Mouse (Mus musculus) kidney, embryonic 14.5 days (tissue): ENCODE data around the gene Mrpl30. TPM values are rescaled to one million over a fixed set of nuclear protein-coding genes. Genes with fewer than 3 reads are reported as not detected.

ENCODE experiments used
- ATAC-seq: fragments of 200-750 bp; cut with Nextera tagmentation; 2 replicates; pipeline ENCODE4 v1.8.0; 2017; ENCODE audit warnings: moderate number of reproducible peaks, mild to moderate bottlenecking, moderate TSS enrichment, moderate library complexity; ENCODE audit not compliant: low FRiP score, low TSS enrichment
- H3K27ac ChIP-seq: fragments of 300-500 bp; sonication (generic); 2 replicates; pipeline ENCODE4 v1.5.1; 2014; ENCODE audit warnings: low read depth, mild to moderate bottlenecking, low read length, moderate library complexity, mixed read lengths
- H3K27me3 ChIP-seq: fragments of 300-500 bp; sonication (generic); 2 replicates; pipeline ENCODE4 v1.6.1; 2014; ENCODE audit warnings: mild to moderate bottlenecking, low read length; ENCODE audit not compliant: control insufficient read depth, insufficient read depth
- H3K36me3 ChIP-seq: fragments of 300-500 bp; sonication (generic); 2 replicates; pipeline ENCODE4 v1.6.1; 2014; ENCODE audit warnings: low read length, mixed read lengths; ENCODE audit not compliant: control insufficient read depth, insufficient read depth
- H3K4me1 ChIP-seq: fragments of 300-500 bp; sonication (generic); 2 replicates; pipeline ENCODE4 v1.6.1; 2014; ENCODE audit warnings: low read length, mixed read lengths; ENCODE audit not compliant: control insufficient read depth, insufficient read depth
- H3K4me2 ChIP-seq: fragments of 300-500 bp; sonication (generic); replicated peaks from 2 replicates; pipeline ENCODE4 v1.6.1; 2014; ENCODE audit warnings: low read depth, mild to moderate bottlenecking, low read length
- H3K4me3 ChIP-seq: fragments of 300-500 bp; sonication (generic); 2 replicates; pipeline ENCODE4 v1.5.1; 2014; ENCODE audit warnings: mild to moderate bottlenecking, low read length
- H3K9ac ChIP-seq: fragments of 300-500 bp; sonication (generic); 2 replicates; pipeline ENCODE4 v1.6.1; 2014; ENCODE audit warnings: low read depth, mild to moderate bottlenecking, low read length, moderate library complexity
- H3K9me3 ChIP-seq: fragments of 300-500 bp; sonication (generic); 2 replicates; pipeline ENCODE4 v1.6.1; 2016; ENCODE audit warnings: low read length; ENCODE audit not compliant: control insufficient read depth
- WGBS: fragments of 180-500 bp; shearing (Covaris S2); extraction: QIAGEN DNeasy Blood & Tissue Kit; methylation state at CpG from one replicate; pipeline ENCODE4 v1.1.7; 2014; 5-methylcytosine and 5-hydroxymethylcytosine counted together
- polyA plus RNA-seq: library from polyadenylated mRNA; unstranded; fragments of >200 nt; fragmentation: Nextera tagmentation; extraction: Ambion mirVana; gene quantifications from 2 replicates; pipeline ENCODE4 v1.2.1, GENCODE M21; 2014

Gene Mrpl30
- polyA plus RNA-seq = 269 and 340 TPM in 2 replicates

GRCm38 (mm10) chr1:37890025-37890652 is at the start of gene Mrpl30, which contains the start of gene Mitd1:
Mrpl30 (plus strand) TSS chr1:37890477.
Mitd1 (minus strand) TSS chr1:37890411.
- Histone ChIP-seq H3K27me3 (no peaks in the 10 kb centered on the region), H3K9me3 (no peaks in the 10 kb centered on the region), H3K27ac (peak within 1 kb of the TSS; percentile 63; the same call in 1 of the 2 replicates), H3K36me3 (peaks cover 12% of the 10 kb centered on the region), H3K4me2 (peak within 1 kb of the TSS; percentile 87), H3K9ac (peak within 1 kb of the TSS; percentile 69), H3K4me3 (peak within 1 kb of the TSS; percentile 68), H3K4me1 (peaks cover 11% of the 10 kb centered on the region)
- under 1% methylated on average over 41 of the region's 41 CpGs for WGBS
- peak; percentile 91 for ATAC-seq

GRCm38 (mm10) chr1:37846878-37847277 is 43.4 kb upstream of the Mrpl30 start:
- H3K9me3 ChIP-seq = no peaks in the 10 kb centered on the region
- H3K27ac ChIP-seq = no peak overlapping the region
- no peak overlapping the region for H3K9ac ChIP-seq
- ATAC-seq = no peak
- no peak overlapping the region for H3K4me2 ChIP-seq
- H3K36me3 ChIP-seq = no peaks in the 10 kb centered on the region
- H3K4me1 ChIP-seq = no peaks in the 10 kb centered on the region
- 81% methylated on average over 8 of the region's 8 CpGs for WGBS
- H3K27me3 ChIP-seq = no peaks in the 10 kb centered on the region
- H3K4me3 ChIP-seq = no peak overlapping the region

- no peaks in the 10 kb centered on the region for H3K27me3 ChIP-seq
- no peak for ATAC-seq
- no peak overlapping the region for H3K9ac ChIP-seq
- no peak overlapping the region for H3K27ac ChIP-seq
- no peaks in the 10 kb centered on the region for H3K36me3 ChIP-seq
- 68% methylated on average over 2 of the region's 2 CpGs for WGBS
- no peak overlapping the region for H3K4me2 ChIP-seq
- no peaks in the 10 kb centered on the region for H3K4me1 ChIP-seq
- no peak overlapping the region for H3K4me3 ChIP-seq
- no peaks in the 10 kb centered on the region for H3K9me3 ChIP-seq
These were observed 39.6 kb upstream of the Mrpl30 start for GRCm38 (mm10) chr1:37850696-37851095.

GRCm38 (mm10) chr1:37864511-37865400 is 25.5 kb upstream of the Mrpl30 start:
- under 1% methylated on average over 71 of the region's 90 CpGs for WGBS
- Histone ChIP-seq H3K27ac (peak overlapping the region; percentile 83), H3K4me2 (peak overlapping the region; percentile 60), H3K9me3 (no peaks in the 10 kb centered on the region), H3K4me3 (peak overlapping the region; percentile 56), H3K27me3 (no peaks in the 10 kb centered on the region; the same call in 1 of the 2 replicates), H3K9ac (peak overlapping the region; percentile 68), H3K4me1 (0 out of 2 replicates have a peak, but pooled peaks cover 3% of the 10 kb centered on the region), H3K36me3 (no peaks in the 10 kb centered on the region)
- ATAC-seq = peak; percentile 99

- no peaks in the 10 kb centered on the region for H3K36me3 ChIP-seq
- peak overlapping the region; percentile 60 for H3K4me2 ChIP-seq
- peak overlapping the region; percentile 52 for H3K9ac ChIP-seq
- H3K27me3 ChIP-seq = no peaks in the 10 kb centered on the region; the same call in 1 of the 2 replicates
- H3K9me3 ChIP-seq = no peaks in the 10 kb centered on the region
- H3K4me1 ChIP-seq = 0 out of 2 replicates have a peak, but pooled peaks cover 3% of the 10 kb centered on the region
- peak overlapping the region; percentile 56 for H3K4me3 ChIP-seq
- H3K27ac ChIP-seq = peak overlapping the region; percentile 77
- WGBS = 11% methylated on average over 23 of the region's 23 CpGs
- no peak for ATAC-seq
These were observed 24.7 kb upstream of the Mrpl30 start for GRCm38 (mm10) chr1:37865401-37866215.

- ATAC-seq = no peak
These were observed 24.0 kb upstream of the Mrpl30 start, which contains the start of gene Tsga10 for GRCm38 (mm10) chr1:37866286-37866685. Tsga10 (minus strand) TSS chr1:37866429.

GRCm38 (mm10) chr1:37867056-37867455 is 23.2 kb upstream of the Mrpl30 start:
- Histone ChIP-seq H3K4me3 (no peak overlapping the region), H3K36me3 (no peaks in the 10 kb centered on the region), H3K4me1 (0 out of 2 replicates have a peak, but pooled peaks cover 3% of the 10 kb centered on the region), H3K4me2 (no peak overlapping the region), H3K27me3 (no peaks in the 10 kb centered on the region; the same call in 1 of the 2 replicates), H3K27ac (no peak overlapping the region), H3K9ac (no peak overlapping the region), H3K9me3 (no peaks in the 10 kb centered on the region)
- ATAC-seq = no peak
- 63% methylated on average over 1 of the region's 1 CpGs for WGBS

More at GRCm38 (mm10) chr1:37866286-37866685, 24.0 kb upstream of the Mrpl30 start, which contains the start of gene Tsga10:
- Histone ChIP-seq H3K4me3 (peak within 1 kb of the TSS; percentile 56), H3K9ac (peak within 1 kb of the TSS; percentile 52), H3K27me3 (no peaks in the 10 kb centered on the region; the same call in 1 of the 2 replicates), H3K9me3 (no peaks in the 10 kb centered on the region), H3K27ac (peak within 1 kb of the TSS; percentile 77), H3K4me2 (peak within 1 kb of the TSS; percentile 60), H3K4me1 (0 out of 2 replicates have a peak, but pooled peaks cover 3% of the 10 kb centered on the region), H3K36me3 (no peaks in the 10 kb centered on the region)
- 84% methylated on average over 6 of the region's 6 CpGs for WGBS

- Histone ChIP-seq H3K36me3 (no peaks in the 10 kb centered on the region), H3K27me3 (no peaks in the 10 kb centered on the region; the same call in 1 of the 2 replicates), H3K4me2 (no peak overlapping the region), H3K9ac (no peak overlapping the region), H3K9me3 (no peaks in the 10 kb centered on the region), H3K4me3 (no peak overlapping the region), H3K4me1 (0 out of 2 replicates have a peak, but pooled peaks cover 6% of the 10 kb centered on the region), H3K27ac (no peak overlapping the region)
- WGBS = 71% methylated on average over 10 of the region's 10 CpGs
- no peak for ATAC-seq
These were observed 22.5 kb upstream of the Mrpl30 start for GRCm38 (mm10) chr1:37867684-37868322.
